Mouse (Mus musculus) limb, embryonic 10.5 days (tissue): ENCODE measurements around the gene Pip4k2b. TPM values are rescaled to one million over a fixed set of nuclear protein-coding genes. Genes with fewer than 3 reads are reported as not detected.
A peak's percentile ranks its signal among the peaks of the same experiment; 100 is the strongest.

Experiments used
- DNase-seq: peaks from one replicate; pipeline ENCODE4 v3.0.0-alpha.2; 2017; ENCODE audit warnings: low spot score
- H3K27ac ChIP-seq: fragments of 300-500 bp; sonication (generic); 2 replicates; pipeline ENCODE4 v1.5.1; 2016; ENCODE audit warnings: mild to moderate bottlenecking
- H3K27me3 ChIP-seq: fragments of 300-500 bp; sonication (generic); 2 replicates; pipeline ENCODE4 v1.6.1; 2016; ENCODE audit warnings: low read depth, mild to moderate bottlenecking; ENCODE audit not compliant: poor library complexity, severe bottlenecking
- H3K36me3 ChIP-seq: fragments of 300-500 bp; sonication (generic); 2 replicates; pipeline ENCODE4 v1.6.1; 2016; ENCODE audit warnings: mild to moderate bottlenecking, moderate library complexity
- H3K4me1 ChIP-seq: fragments of 300-500 bp; sonication (generic); 2 replicates; pipeline ENCODE4 v1.6.1; 2016
- H3K4me3 ChIP-seq: fragments of 300-500 bp; sonication (generic); 2 replicates; pipeline ENCODE4 v1.5.1; 2016; ENCODE audit warnings: mild to moderate bottlenecking, moderate library complexity
- H3K9me3 ChIP-seq: fragments of 300-500 bp; sonication (generic); replicated peaks from 2 replicates; pipeline ENCODE4 v1.6.1; 2016; ENCODE audit warnings: mild to moderate bottlenecking
- WGBS: fragments of 180-500 bp; shearing (Covaris S2); methylation state at CpG from one replicate; pipeline ENCODE4 v1.1.7; 2016; 5-methylcytosine and 5-hydroxymethylcytosine counted together
- polyA plus RNA-seq: library from polyadenylated mRNA; unstranded; fragments of >200 nt; fragmentation: Nextera tagmentation; extraction: Ambion mirVana; gene quantifications from 2 replicates; pipeline ENCODE4 v1.2.1, GENCODE M21; 2016

Gene Pip4k2b
- polyA plus RNA-seq, 1 experiment from 2014 or later, result 1.9 TPM

GRCm38 (mm10) chr11:97775808-97776496, 31.4 kb upstream of the Pip4k2b start, which contains the start of gene 1700001P01Rik:
1700001P01Rik (minus strand) TSS chr11:97775918.
- Histone ChIP-seq H3K4me3 (no peak within 1 kb of the TSS), H3K27ac (no peak within 1 kb of the TSS)
- WGBS, result 57% methylated on average over 17 of the region's 17 CpGs

GRCm38 (mm10) chr11:97775186-97775585, 30.7 kb upstream of the Pip4k2b start:
- Histone ChIP-seq H3K27ac (no peak overlapping the region), H3K4me3 (no peak overlapping the region), H3K36me3 (peaks cover 54% of the 10 kb centered on the region), H3K27me3 (no peaks in the 10 kb centered on the region), H3K4me1 (peaks cover 4% of the 10 kb centered on the region), H3K9me3 (no peaks in the 10 kb centered on the region)
- WGBS, result 81% methylated on average over 13 of the region's 13 CpGs
- no peak for DNase-seq

More at GRCm38 (mm10) chr11:97775808-97776496, 31.4 kb upstream of the Pip4k2b start, which contains the start of gene 1700001P01Rik:
- DNase-seq, result no peak
- Histone ChIP-seq H3K36me3 (peaks cover 62% of the 10 kb centered on the region), H3K4me1 (peaks cover 12% of the 10 kb centered on the region), H3K27me3 (no peaks in the 10 kb centered on the region), H3K9me3 (no peaks in the 10 kb centered on the region)

- DNase-seq, result no peak
- Histone ChIP-seq H3K27ac (no peak overlapping the region), H3K4me3 (no peak overlapping the region), H3K27me3 (no peaks in the 10 kb centered on the region), H3K4me1 (no peaks in the 10 kb centered on the region), H3K36me3 (peaks cover 17% of the 10 kb centered on the region), H3K9me3 (no peaks in the 10 kb centered on the region)
- WGBS, result 85% methylated on average over 14 of the region's 14 CpGs
Observed at GRCm38 (mm10) chr11:97771410-97771809, 26.9 kb upstream of the Pip4k2b start.

- WGBS, result 40% methylated on average over 2 of the region's 2 CpGs
- H3K27ac ChIP-seq, result no peak overlapping the region
- no peaks in the 10 kb centered on the region for H3K27me3 ChIP-seq
- no peak for DNase-seq
- H3K36me3 ChIP-seq, result peaks cover 1% of the 10 kb centered on the region; the same call in 1 of the 2 replicates
- no peak overlapping the region for H3K4me3 ChIP-seq
- H3K9me3 ChIP-seq, result no peaks in the 10 kb centered on the region
- H3K4me1 ChIP-seq, result peaks cover 12% of the 10 kb centered on the region
Observed at GRCm38 (mm10) chr11:97769704-97770103, 25.2 kb upstream of the Pip4k2b start.

- WGBS, result under 1% methylated on average over 38 of the region's 38 CpGs
Observed at GRCm38 (mm10) chr11:97766154-97766881, 21.8 kb upstream of the Pip4k2b start, which contains the start of gene Cwc25. Cwc25 (minus strand) TSS chr11:97766556.

GRCm38 (mm10) chr11:97761638-97762037, 17.1 kb upstream of the Pip4k2b start:
- Histone ChIP-seq H3K4me3 (no peak overlapping the region), H3K36me3 (peaks cover 81% of the 10 kb centered on the region), H3K27ac (no peak overlapping the region), H3K9me3 (no peaks in the 10 kb centered on the region), H3K27me3 (no peaks in the 10 kb centered on the region), H3K4me1 (peaks cover 16% of the 10 kb centered on the region)
- DNase-seq, result no peak

More at GRCm38 (mm10) chr11:97766154-97766881, 21.8 kb upstream of the Pip4k2b start, which contains the start of gene Cwc25:
- H3K36me3 ChIP-seq, result peaks cover 34% of the 10 kb centered on the region
- H3K4me3 ChIP-seq, result peak within 1 kb of the TSS; percentile 98
- peak within 1 kb of the TSS; percentile 86 for H3K27ac ChIP-seq
- DNase-seq, result peak; percentile 96
- H3K9me3 ChIP-seq, result no peaks in the 10 kb centered on the region
- peaks cover 16% of the 10 kb centered on the region for H3K4me1 ChIP-seq
- no peaks in the 10 kb centered on the region for H3K27me3 ChIP-seq

- no peaks in the 10 kb centered on the region for H3K27me3 ChIP-seq
- no peaks in the 10 kb centered on the region for H3K9me3 ChIP-seq
- no peaks in the 10 kb centered on the region for H3K4me1 ChIP-seq
- peaks cover 97% of the 10 kb centered on the region for H3K36me3 ChIP-seq
- no peak overlapping the region for H3K27ac ChIP-seq
- no peak for DNase-seq
- WGBS, result 88% methylated on average over 6 of the region's 6 CpGs
- H3K4me3 ChIP-seq, result no peak overlapping the region
Observed at GRCm38 (mm10) chr11:97758942-97759341, 14.4 kb upstream of the Pip4k2b start.

GRCm38 (mm10) chr11:97758125-97758524, 13.6 kb upstream of the Pip4k2b start:
- no peak for DNase-seq
- H3K27me3 ChIP-seq, result no peaks in the 10 kb centered on the region
- no peaks in the 10 kb centered on the region for H3K9me3 ChIP-seq
- H3K36me3 ChIP-seq, result peaks cover 98% of the 10 kb centered on the region
- no peak overlapping the region for H3K4me3 ChIP-seq
- no peak overlapping the region for H3K27ac ChIP-seq
- 95% methylated on average over 1 of the region's 1 CpGs for WGBS
- no peaks in the 10 kb centered on the region for H3K4me1 ChIP-seq

- Histone ChIP-seq H3K27me3 (no peaks in the 10 kb centered on the region), H3K4me3 (no peak overlapping the region), H3K27ac (no peak overlapping the region), H3K36me3 (peaks cover 96% of the 10 kb centered on the region), H3K4me1 (no peaks in the 10 kb centered on the region), H3K9me3 (0 out of 2 replicates have a peak, but pooled peaks cover 3% of the 10 kb centered on the region)
- DNase-seq, result no peak
- WGBS, result 96% methylated on average over 8 of the region's 8 CpGs
Observed at GRCm38 (mm10) chr11:97753277-97753676, 8.8 kb upstream of the Pip4k2b start.

- no peak for DNase-seq
- Histone ChIP-seq H3K4me3 (no peak overlapping the region), H3K27me3 (no peaks in the 10 kb centered on the region), H3K36me3 (peaks cover 74% of the 10 kb centered on the region), H3K9me3 (0 out of 2 replicates have a peak, but pooled peaks cover 3% of the 10 kb centered on the region), H3K4me1 (peaks cover 10% of the 10 kb centered on the region), H3K27ac (no peak overlapping the region)
- 90% methylated on average over 5 of the region's 5 CpGs for WGBS
Observed at GRCm38 (mm10) chr11:97748496-97748895, 4.0 kb upstream of the Pip4k2b start.

- H3K4me3 ChIP-seq, result no peak overlapping the region
- 0 out of 2 replicates have a peak, but pooled peaks cover 3% of the 10 kb centered on the region for H3K9me3 ChIP-seq
- DNase-seq, result no peak
- peaks cover 67% of the 10 kb centered on the region for H3K36me3 ChIP-seq
- peaks cover 18% of the 10 kb centered on the region for H3K4me1 ChIP-seq
- H3K27me3 ChIP-seq, result no peaks in the 10 kb centered on the region
- H3K27ac ChIP-seq, result no peak overlapping the region
- WGBS, result 96% methylated on average over 8 of the region's 8 CpGs
Observed at GRCm38 (mm10) chr11:97747773-97748172, 3.3 kb upstream of the Pip4k2b start.

- WGBS, result 13% methylated on average over 13 of the region's 13 CpGs
- Histone ChIP-seq H3K9me3 (no peaks in the 10 kb centered on the region), H3K27me3 (no peaks in the 10 kb centered on the region), H3K4me1 (peaks cover 27% of the 10 kb centered on the region), H3K36me3 (peaks cover 44% of the 10 kb centered on the region), H3K4me3 (peak overlapping the region; percentile 94), H3K27ac (peak overlapping the region; percentile 97)
- DNase-seq, result no peak
Observed at GRCm38 (mm10) chr11:97745331-97745721, 822 bp upstream of the Pip4k2b start.
